Mouse (Mus musculus) ovary, postnatal 36 days (tissue): ENCODE data around the gene Atp6v0a1.

Experiments used
- DNase-seq: peaks from one replicate; pipeline ENCODE4 v3.0.0; 2022; ENCODE audit warnings: low spot score, mixed read lengths

Atp6v0a1 gene

DNA sequence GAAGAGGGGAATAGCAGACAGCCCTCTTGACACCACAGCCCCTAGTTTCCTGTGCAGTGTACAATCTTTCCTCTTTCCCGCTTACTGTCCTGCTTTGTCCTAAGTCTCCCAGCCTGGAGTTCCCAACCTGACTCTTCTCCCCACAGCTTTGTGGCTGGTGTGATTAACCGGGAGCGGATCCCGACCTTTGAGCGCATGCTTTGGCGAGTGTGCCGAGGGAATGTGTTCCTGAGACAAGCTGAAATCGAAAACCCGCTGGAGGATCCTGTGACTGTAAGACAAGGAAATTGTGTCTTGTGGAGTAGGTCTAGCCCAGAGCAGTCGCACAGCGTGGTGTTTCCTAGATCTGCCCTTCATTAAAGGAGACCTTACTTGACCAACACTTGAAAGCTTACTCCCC lies 17.9 kb downstream of the Atp6v0a1 start:
- DNase-seq, result no peak

DNA sequence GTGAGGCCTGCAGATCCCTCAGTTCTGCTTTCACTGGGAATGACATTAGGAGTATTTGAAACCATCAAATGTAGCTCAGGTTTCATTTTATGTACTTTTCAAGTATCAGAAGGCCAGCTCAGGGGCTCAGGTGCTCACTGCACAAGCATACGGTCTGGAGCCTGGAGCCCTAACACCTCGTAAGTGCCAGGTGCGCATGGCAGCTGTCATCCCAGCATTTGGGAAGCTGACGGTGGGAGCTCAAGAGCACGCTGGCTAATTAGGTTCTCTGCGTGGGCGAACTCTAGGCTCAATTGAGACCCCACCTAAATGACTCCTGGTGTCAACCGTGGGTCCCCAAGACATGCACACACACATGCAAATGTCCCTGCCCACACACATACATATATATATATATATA lies 20.1 kb downstream of the Atp6v0a1 start:
- DNase-seq, result no peak

DNA sequence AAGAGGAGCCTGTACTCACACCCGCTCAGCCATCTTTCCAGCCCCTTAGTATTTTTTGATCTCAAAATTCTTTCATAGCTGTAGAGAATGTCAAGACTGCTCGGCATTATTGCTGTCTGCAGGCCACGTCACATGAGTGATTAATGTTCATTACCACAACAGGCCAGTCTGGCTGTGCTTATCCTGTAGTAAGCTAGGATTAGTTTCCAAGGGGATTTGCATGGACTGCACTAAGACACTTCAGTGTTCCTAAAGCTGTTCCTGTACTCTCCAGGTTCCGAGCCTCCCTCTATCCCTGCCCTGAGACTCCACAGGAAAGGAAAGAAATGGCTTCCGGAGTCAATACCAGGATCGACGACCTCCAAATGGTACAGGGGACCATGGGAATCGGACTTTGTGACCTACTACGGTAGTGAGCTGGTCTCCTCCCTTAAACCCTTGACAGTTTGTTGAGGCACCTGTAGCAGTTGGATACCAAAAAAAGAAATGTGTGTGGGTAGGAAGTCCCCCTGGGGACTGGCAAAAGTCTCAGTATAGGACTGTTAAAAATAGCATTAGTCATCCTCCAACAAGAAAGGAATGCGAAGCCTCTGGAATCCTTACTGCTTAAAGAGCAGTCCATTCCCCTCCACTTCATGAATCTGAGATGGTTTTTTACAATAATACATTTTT lies 21.0 kb downstream of the Atp6v0a1 start:
- DNase-seq, result no peak

DNA sequence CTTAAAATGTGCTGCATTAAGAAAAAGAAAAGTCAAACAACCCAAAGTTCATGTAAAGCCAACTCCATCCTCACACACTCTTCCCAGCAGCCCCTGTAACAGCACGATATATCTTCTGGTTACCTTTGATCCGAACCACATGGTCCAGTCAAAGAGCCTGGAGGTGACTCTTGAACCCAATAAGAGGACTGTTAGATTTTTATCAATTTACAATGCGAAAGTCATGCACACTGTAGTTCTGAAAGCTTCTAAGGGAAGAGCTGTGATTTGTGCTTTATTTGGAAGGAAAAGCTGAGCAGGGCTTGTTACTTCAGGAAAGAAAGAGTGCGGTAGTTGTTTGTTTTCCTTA lies 21.5 kb downstream of the Atp6v0a1 start:
- no peak for DNase-seq

DNA sequence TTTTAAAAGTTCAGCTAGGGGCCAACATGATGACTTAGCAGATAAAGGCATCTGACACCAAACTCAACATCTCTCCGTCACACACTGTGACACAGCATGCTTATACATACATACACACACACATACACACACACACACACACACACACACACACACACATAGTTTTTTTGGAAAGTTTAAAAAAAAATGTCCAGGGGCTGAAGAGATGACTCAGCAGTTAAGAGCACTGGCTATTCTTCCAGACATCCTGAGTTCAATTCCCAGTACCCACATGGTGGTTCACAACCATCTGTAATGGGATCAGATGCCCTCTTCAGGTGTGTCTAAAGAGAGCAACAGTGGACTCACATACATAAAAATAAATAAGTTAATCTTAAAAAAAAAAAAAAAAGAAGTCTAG lies 22.2 kb downstream of the Atp6v0a1 start:
- DNase-seq, result no peak

DNA sequence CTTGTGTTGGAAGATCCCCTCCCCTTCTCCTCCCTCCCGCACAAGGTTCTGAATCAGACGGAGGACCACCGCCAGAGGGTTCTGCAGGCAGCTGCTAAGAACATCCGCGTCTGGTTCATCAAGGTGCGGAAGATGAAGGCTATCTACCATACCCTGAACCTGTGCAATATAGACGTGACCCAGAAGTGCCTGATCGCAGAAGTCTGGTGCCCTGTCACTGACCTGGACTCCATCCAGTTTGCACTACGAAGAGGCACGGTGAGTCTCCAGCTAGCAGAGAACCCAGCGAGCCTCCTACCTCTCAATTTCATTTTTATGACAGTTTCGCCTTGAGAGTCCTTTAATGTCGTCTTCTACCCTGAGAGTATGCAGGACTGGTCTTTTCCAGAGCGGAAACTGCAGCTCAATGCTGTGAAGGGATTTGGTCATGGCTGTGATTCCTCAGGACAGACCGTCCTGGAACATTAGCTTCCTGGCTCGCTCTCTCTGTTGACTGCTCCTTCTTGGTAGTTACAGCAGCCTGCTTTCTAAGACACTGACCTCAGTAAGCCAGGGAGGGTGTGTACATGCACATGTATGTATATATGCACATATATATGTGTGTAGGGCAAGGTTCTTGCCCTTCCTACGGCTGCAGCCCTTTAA lies 24.7 kb downstream of the Atp6v0a1 start:
- no peak for DNase-seq

DNA sequence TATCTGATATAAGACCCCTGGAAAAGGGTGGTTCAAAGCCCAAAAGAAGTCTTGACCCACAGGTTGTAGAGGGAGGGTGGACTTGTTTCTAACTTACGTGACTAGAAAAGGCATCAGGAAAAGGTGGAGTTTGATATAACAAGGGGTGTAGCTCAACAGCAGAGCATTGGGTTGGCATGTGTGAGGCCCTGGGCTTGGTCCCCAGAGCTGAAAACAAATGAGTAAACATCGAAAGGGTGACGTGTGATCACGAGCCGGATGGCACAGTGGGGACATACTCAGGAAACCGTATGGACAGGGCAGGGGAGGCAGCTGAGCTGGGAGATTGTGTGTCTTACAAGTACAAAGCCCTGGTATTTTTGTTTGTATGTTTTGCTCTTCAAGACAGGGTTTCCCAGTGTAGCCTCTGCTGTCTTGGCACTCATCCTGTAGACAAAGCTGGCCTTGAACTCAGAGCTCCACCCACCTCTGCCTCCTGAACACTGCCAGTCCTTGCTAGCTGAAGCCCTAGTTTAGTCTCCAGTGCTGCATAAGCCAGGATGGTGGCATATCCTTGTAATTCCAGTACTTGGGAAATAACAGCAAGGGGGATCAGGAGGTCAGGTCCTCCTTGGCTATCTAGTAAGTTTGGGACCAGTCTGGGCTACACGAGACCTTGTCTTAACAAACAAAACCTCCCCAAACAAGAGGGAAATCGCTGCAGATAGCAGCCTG lies 25.5 kb downstream of the Atp6v0a1 start:
- DNase-seq, result peak; percentile 53

DNA sequence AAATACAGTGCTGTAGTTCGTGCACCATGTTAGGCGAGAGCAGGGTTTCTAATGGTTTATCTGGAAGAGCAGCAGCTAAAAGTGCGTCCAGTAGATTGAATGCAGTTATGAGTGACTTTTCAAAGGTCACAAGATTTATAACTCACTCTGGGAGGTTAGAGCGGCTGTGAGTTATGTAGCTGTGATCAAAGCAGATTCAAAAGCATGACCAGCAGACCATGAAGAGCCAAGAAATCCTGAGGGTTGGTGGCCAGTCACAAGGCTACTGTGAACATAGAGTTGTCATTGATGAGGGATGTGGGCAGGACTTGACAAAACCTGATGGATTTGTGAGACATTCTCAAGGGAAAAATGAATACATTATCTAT lies 26.1 kb downstream of the Atp6v0a1 start:
- DNase-seq, result no peak

DNA sequence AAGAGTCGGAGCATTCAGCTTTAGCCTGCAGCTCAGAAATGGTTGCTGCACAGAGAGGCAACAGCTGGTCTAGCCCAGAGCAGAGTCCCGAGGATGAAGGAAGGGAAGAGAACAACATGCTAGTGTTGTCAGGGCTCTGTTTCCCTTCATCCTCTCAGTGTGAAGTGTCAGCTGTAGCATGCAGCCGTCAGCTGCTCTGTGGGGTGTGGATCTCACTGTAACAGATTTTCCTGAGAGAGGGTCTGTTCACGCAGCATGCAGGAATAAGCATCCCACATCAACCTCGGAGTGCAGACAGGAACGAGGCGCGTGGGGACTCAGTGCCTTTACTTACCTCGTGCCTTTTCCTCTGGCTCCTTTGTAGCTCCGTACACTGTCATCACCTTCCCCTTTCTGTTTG lies 28.5 kb downstream of the Atp6v0a1 start:
- DNase-seq, result no peak

DNA sequence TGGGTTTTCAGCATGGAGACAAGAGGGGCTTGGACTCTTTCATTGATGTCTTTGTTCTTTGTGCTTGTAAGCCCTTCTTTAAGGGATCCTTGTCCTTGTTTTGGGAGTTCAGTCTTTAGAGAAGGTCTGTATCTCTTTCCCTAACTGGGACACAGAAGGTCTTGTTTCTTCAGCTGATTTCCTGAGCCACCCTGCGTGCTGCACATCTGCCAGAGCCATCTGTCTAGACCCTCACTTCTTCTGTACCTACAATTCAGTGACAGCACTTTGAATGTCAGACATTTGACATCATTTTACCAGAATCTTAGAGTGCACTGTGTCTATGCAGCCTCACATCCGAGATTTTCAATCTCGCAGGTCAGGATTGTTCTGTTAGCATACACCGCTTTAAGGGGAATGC lies 36.6 kb downstream of the Atp6v0a1 start:
- DNase-seq, result no peak

DNA sequence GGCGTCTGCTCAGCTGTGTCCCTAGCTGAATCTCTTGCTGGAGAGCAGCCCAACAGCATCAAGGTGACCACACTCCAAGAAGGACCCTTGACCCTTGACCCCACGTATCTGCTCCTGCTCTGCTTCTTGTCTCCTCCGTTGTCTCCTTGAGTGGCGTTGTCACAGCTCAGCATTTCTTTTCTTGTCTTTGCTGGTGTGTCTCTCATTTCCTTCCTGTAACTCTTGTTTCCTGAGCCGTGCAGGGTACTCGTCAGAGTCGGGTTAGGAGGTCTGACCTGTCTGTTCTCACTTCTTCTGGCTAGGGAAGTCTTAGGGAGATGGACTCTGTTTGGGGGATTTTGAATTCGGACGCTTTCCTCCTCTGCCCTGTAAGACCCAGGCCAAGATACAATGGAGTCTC lies 37.2 kb downstream of the Atp6v0a1 start:
- no peak for DNase-seq

DNA sequence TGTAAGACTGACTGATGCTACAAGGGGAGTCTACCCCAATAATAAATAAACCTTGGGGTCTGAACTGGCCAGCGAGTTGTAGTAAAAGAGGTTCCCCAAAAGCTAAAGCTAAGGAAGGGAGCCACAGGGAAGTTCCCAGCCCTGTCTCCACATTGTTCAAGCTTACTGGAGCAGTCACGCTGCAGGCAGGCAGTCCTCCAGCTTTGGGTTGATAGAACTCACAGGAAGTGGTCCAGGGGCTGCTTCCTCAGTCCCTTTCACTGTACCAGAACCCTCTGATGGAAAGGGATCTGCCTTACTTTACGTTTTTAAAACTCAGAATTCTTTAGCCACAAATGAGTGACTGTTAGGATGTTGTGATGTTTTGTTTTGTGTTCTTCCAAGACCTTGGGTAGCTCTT lies 38.2 kb downstream of the Atp6v0a1 start:
- DNase-seq, result no peak

DNA sequence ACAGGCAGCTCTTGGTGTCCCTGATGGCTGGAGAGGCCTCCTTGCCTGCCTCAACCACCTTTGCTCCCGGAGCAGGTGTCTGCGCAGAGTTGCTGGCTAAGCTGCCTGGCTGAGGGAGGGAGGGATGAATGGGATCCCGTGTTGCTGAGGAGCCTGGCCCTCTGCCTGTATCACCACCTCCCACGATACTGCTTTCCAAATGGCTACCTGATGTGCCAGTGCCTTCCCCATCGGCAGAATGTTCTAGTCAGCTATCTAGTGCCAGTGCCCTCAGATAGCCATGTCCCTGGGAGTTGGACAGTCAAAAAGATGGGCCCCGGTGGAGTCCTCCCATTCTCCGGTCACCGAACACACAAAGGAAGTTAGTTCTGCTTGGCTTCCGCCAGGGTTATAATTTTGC lies 41.1 kb downstream of the Atp6v0a1 start:
- DNase-seq, result no peak

DNA sequence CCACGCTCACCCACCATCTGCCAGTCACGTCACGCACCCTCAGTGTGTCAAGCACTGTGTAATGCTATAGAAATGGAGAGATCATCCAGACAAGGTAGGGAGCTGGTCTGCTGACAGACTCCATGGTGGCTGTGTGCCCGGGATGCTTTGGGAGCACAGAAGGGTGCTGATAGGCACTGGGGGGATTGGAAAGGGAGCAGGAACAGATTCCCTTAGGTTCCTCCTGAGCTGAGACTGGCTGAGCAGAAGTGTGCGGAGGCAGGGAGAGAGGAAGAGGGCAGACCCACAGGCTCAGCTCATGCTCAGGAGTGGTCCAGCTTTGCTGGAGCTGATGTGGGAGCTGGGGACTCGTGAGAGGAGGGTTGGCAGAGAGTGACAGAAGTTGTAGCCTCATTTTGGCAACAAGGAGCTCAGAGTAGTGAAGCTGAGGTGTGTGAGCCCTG lies 41.8 kb downstream of the Atp6v0a1 start:
- DNase-seq, result no peak

DNA sequence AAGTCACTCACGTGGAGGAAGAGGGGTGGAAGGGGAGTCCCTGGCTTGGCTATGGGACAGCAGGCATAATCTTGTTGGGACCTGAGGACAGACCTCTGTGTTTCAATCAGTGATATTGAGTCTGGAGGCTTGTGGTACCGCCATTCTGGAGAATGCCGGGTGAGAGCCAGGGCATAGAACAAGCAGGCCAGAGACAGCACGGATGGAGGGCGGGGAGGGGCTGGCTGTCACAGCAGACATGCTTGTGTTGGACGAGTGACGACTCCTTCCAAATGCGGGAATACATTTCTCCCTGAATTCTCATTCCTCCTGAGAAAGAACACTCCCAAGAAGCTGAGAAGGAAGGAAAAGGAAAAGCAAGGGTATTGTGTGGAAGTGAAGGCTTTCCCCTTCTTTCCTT lies 42.4 kb downstream of the Atp6v0a1 start:
- DNase-seq, result no peak

DNA sequence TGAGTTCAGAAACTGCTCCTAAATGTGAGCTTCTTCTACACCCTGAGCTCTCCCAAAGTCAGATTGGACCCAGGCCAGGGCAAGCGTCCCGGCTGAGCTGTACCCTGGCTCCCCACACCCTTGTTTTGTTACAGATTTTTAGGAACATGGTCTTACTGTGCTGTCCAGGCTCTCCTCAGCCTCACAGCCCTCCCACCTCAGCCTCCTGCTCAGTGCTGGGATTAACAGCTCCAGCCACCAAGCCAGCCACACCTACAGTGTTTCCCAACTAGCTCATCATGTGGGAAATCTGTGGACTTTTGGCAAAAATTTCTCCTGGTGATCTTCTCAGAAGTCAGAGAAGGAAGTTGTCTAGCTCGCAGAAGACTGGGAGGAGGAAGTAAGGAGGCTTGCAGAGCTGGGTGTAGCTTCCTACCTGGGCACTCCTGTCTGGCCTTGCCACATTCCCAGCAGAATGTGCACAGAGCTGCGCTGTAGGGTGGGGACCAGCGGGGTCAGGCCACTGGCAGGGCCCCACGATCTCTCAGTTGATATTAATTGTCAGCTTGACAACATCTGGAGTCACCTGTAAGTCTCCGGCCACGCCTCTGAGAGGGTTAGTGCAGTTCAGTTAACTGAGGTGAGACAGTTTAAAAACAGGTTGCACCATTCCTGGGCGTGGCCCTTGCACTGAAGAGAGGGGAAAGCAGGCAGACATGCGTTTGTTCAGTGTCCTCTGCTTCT lies 43.7 kb downstream of the Atp6v0a1 start:
- no peak for DNase-seq

DNA sequence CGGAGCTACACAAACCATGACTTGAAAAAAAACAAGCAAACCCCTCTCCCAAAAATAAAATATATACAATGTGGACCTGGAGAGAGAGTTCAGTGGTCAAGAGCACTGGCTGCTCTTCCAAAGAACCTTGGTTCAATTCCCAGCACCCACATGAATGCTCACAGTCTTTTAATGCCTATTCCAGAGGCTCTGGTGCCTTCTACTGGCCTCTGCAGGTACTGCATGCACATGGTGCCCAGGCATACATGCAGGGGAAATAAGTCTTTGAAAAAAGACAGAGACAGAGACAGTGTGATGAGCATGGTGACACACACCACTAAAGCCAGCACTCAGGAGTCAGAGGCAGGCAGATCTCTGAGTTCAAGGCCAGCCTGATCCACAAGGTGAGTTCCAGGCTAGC lies 44.7 kb downstream of the Atp6v0a1 start:
- DNase-seq, result no peak

DNA sequence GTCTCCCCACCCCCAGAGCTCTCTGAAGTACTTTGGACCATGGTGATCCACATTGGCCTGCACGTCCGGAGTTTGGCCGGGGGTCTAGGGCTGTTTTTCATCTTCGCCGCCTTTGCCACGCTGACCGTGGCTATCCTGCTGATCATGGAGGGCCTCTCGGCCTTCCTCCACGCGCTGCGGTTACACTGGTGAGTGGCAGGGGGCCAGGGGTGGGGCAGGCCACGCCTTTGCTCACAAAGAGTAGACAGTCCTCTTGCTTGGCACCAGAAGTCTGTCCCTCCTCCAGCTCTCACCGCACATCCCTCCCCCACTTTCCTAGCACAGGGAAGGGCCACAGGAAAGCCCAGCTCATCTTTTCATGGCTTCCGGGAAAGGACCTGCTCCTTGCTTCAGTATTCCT lies 46.2 kb downstream of the Atp6v0a1 start:
- no peak for DNase-seq

DNA sequence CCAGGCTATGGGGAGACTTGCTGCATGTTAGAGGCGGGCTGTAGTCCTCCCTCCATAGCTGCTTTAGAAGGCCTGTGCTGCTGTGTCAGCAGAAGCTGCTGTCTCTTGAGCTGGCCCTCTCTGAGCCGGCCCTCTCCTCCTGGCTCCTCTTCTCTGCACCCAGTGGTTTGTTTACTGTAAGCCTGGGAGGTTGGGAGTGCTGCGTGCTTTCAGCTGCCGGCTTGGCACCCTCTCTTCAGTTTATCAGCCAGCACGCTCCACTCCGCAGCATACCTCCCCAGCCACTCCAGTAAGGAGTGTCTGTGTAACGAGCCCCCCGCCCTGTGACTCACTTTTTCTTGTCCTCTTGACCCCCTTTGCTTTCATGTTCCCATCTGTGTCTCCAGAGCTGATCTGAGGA lies 47.6 kb downstream of the Atp6v0a1 start:
- peak; percentile 68 for DNase-seq

DNA sequence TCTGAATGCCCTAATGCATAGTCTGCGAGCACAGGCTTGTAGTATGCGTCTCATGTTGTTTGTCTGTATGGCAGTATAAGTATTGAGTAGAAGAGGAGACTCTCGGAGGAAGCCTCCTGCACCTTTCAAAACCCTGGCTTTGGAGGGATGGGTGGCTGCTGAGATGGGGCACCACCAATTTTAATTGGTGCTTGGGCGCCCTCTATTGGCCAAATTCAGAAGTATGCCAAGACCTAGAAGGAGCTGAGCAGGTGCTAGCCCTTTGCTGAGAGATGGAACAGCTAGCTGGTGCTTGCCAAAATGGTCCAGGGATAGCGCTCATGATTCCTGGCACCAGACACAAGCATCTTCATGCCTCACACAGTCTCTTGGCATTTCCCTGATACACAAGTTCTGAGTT lies 48.6 kb downstream of the Atp6v0a1 start:
- peak; percentile 81 for DNase-seq

DNA sequence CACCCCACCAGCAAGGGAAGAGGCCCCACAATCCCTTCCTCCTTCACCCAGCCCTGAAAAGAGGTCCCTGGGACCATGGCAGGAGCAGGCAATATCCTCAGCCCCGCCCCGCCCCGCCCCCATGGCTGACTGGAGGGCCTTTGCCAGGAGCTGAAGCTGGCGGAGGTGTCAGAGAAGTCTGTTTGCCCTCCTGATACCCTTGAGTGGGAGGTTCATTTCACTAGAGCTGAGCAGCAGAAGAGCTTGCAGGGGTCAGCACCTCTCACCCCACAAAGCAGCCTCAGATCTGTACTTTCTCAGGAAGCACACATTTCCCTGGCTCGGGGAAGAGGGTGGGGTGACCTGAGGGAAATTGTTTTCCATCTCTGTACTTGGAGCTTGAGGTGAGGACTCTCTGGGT lies 49.5 kb downstream of the Atp6v0a1 start:
- no peak for DNase-seq

DNA sequence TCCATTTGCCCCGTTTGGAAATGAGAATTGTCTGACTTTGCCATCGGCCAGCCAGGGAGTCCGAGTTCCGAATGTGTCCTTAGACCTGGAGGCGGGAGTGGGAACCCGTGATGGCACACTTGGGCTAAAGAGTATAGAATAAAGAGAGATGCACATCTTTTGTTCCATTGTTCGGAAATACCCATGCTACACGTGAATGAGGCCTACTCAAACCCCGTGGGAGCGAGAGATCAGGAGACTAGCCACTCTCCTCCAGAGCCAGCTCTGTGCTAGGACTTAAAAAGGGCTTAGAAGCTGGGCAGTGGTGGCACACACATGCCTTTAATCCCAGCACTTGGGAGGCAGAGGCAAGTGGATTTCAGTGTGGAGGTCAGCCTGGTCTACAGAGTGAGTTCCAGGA lies 50.2 kb downstream of the Atp6v0a1 start:
- DNase-seq, result no peak

DNA sequence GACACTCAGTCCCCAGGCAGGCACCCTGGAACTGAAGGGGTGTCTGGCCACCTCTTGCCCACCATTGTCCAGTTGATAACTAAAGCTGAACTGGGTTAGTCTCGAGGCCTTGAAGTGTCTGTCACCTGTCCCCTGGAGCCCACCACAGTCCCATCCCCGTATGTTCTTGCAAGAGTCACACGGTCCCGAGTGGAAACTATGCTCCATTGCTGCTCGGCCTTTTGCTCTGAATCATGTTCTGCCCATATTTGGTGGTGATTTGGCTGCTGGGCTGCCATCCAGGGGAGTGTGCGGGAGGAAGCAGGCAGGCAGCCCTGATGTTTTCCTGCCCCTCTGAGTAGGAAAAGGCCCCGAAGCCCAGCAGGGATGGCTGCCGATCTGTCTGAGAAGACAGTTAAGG lies 50.9 kb downstream of the Atp6v0a1 start:
- DNase-seq, result peak; percentile 77
